Mouse (Mus musculus) midbrain, embryonic 12.5 days (tissue): ENCODE measurements around the gene Npl. TPM values are rescaled to one million over a fixed set of nuclear protein-coding genes. Genes with fewer than 3 reads are reported as not detected.
"Not testable (repeated sequence)": the region's sequence is repeated elsewhere in the genome, so short reads cannot be mapped to it uniquely, and the experiment has no call there.

Source experiments
- ATAC-seq: fragments of 200-750 bp; cut with Nextera tagmentation; 2 replicates; pipeline ENCODE4 v1.8.0; 2017; ENCODE audit warnings: low read depth, moderate TSS enrichment, moderate library complexity; ENCODE audit not compliant: low FRiP score
- H3K27ac ChIP-seq: fragments of 300-500 bp; sonication (generic); replicated peaks from 2 replicates; pipeline ENCODE4 v1.5.1; 2016; ENCODE audit warnings: mild to moderate bottlenecking
- H3K27me3 ChIP-seq: fragments of 300-500 bp; sonication (generic); 2 replicates; pipeline ENCODE4 v1.6.1; 2016; ENCODE audit warnings: mild to moderate bottlenecking
- H3K36me3 ChIP-seq: fragments of 300-500 bp; sonication (generic); 2 replicates; pipeline ENCODE4 v1.6.1; 2016
- H3K4me1 ChIP-seq: fragments of 300-500 bp; sonication (generic); 2 replicates; pipeline ENCODE4 v1.6.1; 2016
- H3K4me2 ChIP-seq: fragments of 300-500 bp; sonication (generic); replicated peaks from 2 replicates; pipeline ENCODE4 v1.6.1; 2016; ENCODE audit warnings: mild to moderate bottlenecking, moderate library complexity
- H3K4me3 ChIP-seq: fragments of 300-500 bp; sonication (generic); 2 replicates; pipeline ENCODE4 v1.5.1; 2016; ENCODE audit warnings: mild to moderate bottlenecking
- H3K9ac ChIP-seq: fragments of 300-500 bp; sonication (generic); replicated peaks from 2 replicates; pipeline ENCODE4 v1.6.1; 2016; ENCODE audit warnings: mild to moderate bottlenecking, moderate library complexity
- H3K9me3 ChIP-seq: fragments of 300-500 bp; sonication (generic); 2 replicates; pipeline ENCODE4 v1.6.1; 2016; ENCODE audit warnings: mild to moderate bottlenecking
- WGBS: fragments of 180-500 bp; shearing (Covaris S2); methylation state at CpG from one replicate; pipeline ENCODE4 v1.1.7; 2016; 5-methylcytosine and 5-hydroxymethylcytosine counted together
- polyA plus RNA-seq: library from polyadenylated mRNA; unstranded; fragments of >200 nt; fragmentation: Nextera tagmentation; extraction: Ambion mirVana; gene quantifications from 2 replicates; pipeline ENCODE4 v1.2.1, GENCODE M21; 2016

The Npl gene
- polyA plus RNA-seq, 1 experiment from 2014 or later = 16.7 TPM

GRCm38 (mm10) chr1:153540753-153541152 is 9.1 kb downstream of the Npl start:
- Histone ChIP-seq H3K36me3 (no peaks in the 10 kb centered on the region), H3K4me3 (no peak overlapping the region), H3K4me2 (no peak overlapping the region), H3K4me1 (peaks cover 24% of the 10 kb centered on the region), H3K27me3 (0 out of 2 replicates have a peak, but pooled peaks cover 3% of the 10 kb centered on the region), H3K9ac (no peak overlapping the region), H3K27ac (peak overlapping the region; percentile 76; the same call in 1 of the 2 replicates), H3K9me3 (no peaks in the 10 kb centered on the region)
- 0 out of 2 replicates have a peak, but pooled peaks have one; percentile 39 for ATAC-seq
- 64% methylated on average over 3 of the region's 3 CpGs for WGBS

- H3K27ac ChIP-seq = peak overlapping the region; percentile 76
- H3K9ac ChIP-seq = peak overlapping the region; percentile 28; the same call in 1 of the 2 replicates
- H3K4me1 ChIP-seq = peaks cover 29% of the 10 kb centered on the region
- WGBS = 32% methylated on average over 9 of the region's 9 CpGs
- 0 out of 2 replicates have a peak, but pooled peaks cover 3% of the 10 kb centered on the region for H3K27me3 ChIP-seq
- peak overlapping the region; percentile 21; the same call in 1 of the 2 replicates for H3K4me2 ChIP-seq
- ATAC-seq = peak; percentile 17; the same call in 1 of the 2 replicates
- no peak overlapping the region for H3K4me3 ChIP-seq
- H3K9me3 ChIP-seq = no peaks in the 10 kb centered on the region
- H3K36me3 ChIP-seq = no peaks in the 10 kb centered on the region
Measured at GRCm38 (mm10) chr1:153539739-153540333, 10.0 kb downstream of the Npl start.

DNA sequence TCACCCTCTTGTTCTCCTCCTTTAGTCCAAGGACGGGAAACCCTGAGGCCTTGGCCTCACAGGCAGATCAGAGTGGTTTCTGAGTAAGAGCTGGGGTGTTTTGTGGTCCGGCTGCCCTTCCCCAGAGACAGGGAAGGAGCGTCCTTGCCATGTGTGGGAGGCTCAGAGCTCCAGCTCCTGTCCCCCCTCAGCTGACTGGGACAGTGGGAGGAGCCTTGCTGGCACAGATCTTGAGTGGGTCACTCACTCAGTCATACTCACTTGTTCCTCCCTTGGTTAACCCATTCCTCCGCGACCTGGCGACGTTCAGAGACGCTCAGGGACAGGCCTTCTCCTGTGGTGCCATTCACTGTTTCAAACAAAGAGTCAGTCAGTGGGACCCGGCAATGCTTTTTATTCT is 14.2 kb downstream of the Npl start:
- Histone ChIP-seq H3K27me3 (no peaks in the 10 kb centered on the region), H3K9me3 (no peaks in the 10 kb centered on the region), H3K4me3 (no peak overlapping the region), H3K27ac (peak overlapping the region; percentile 60), H3K4me2 (no peak overlapping the region), H3K36me3 (no peaks in the 10 kb centered on the region), H3K9ac (no peak overlapping the region), H3K4me1 (peaks cover 31% of the 10 kb centered on the region)
- 28% methylated on average over 9 of the region's 9 CpGs for WGBS
- ATAC-seq = no peak

GRCm38 (mm10) chr1:153532896-153533295 is 16.9 kb downstream of the Npl start:
- not testable (repeated sequence) for H3K27me3 ChIP-seq
- H3K27ac ChIP-seq = peak overlapping the region; percentile 88; the same call in 1 of the 2 replicates
- 84% methylated on average over 3 of the region's 3 CpGs for WGBS

DNA sequence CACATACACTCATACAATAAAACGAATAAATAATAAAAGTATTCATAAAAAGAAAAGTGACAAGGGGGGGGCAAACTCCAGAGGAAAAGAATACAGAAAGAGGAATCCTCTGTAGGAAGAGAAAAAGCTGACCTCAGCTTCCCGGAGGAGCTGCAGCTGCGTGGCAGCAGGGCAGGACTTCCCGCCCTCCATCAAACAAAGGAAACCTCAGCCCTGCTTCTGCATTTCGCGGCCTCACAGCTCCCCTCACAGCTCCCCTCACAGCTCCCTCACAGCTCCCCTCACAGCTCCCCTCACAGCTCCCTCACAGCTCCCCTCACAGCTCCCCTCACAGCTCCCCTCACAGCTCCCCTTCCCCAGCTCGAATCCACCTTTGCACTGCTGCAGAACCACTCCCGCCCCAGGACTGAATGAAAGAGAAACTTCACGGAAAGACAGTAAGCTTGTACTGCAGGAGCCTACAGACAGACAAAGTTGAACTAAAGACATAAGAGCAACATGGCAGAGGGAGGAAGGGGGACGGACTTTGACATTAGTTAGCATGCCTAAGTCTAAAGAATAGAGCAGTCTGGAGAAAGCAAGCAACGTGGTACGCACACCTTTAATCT is 17.5 kb downstream of the Npl start:
- H3K9me3 ChIP-seq = no peaks in the 10 kb centered on the region
- H3K4me1 ChIP-seq = peaks cover 18% of the 10 kb centered on the region
- H3K4me2 ChIP-seq = peak overlapping the region; percentile 38
- H3K36me3 ChIP-seq = no peaks in the 10 kb centered on the region
- ATAC-seq = peak; percentile 70
- no peaks in the 10 kb centered on the region for H3K27me3 ChIP-seq
- peak overlapping the region; percentile 4; the same call in 1 of the 2 replicates for H3K4me3 ChIP-seq
- H3K9ac ChIP-seq = peak overlapping the region; percentile 60
- H3K27ac ChIP-seq = peak overlapping the region; percentile 88
- 12% methylated on average over 12 of the region's 12 CpGs for WGBS

More at GRCm38 (mm10) chr1:153532896-153533295, 16.9 kb downstream of the Npl start:
- not testable (repeated sequence) for H3K36me3 ChIP-seq, H3K4me3 ChIP-seq, H3K9ac ChIP-seq, H3K4me2 ChIP-seq, H3K9me3 ChIP-seq, ATAC-seq
- H3K4me1 ChIP-seq = peaks cover 18% of the 10 kb centered on the region

GRCm38 (mm10) chr1:153531677-153532233 is 18.1 kb downstream of the Npl start:
- H3K4me2 ChIP-seq = peak overlapping the region; percentile 38
- peak overlapping the region; percentile 60; the same call in 1 of the 2 replicates for H3K9ac ChIP-seq
- H3K36me3 ChIP-seq = no peaks in the 10 kb centered on the region
- H3K27me3 ChIP-seq = no peaks in the 10 kb centered on the region
- no peaks in the 10 kb centered on the region for H3K9me3 ChIP-seq
- peak; percentile 60 for ATAC-seq
- WGBS = 20% methylated on average over 9 of the region's 9 CpGs
- H3K4me3 ChIP-seq = no peak overlapping the region
- H3K27ac ChIP-seq = peak overlapping the region; percentile 88
- peaks cover 18% of the 10 kb centered on the region for H3K4me1 ChIP-seq

GRCm38 (mm10) chr1:153522116-153522515 is 27.7 kb downstream of the Npl start:
- no peak overlapping the region for H3K4me3 ChIP-seq
- H3K4me2 ChIP-seq = no peak overlapping the region
- H3K4me1 ChIP-seq = no peaks in the 10 kb centered on the region
- no peak overlapping the region for H3K9ac ChIP-seq
- 56% methylated on average over 3 of the region's 3 CpGs for WGBS
- no peaks in the 10 kb centered on the region for H3K36me3 ChIP-seq
- H3K27ac ChIP-seq = no peak overlapping the region
- no peak for ATAC-seq
- H3K9me3 ChIP-seq = no peaks in the 10 kb centered on the region
- H3K27me3 ChIP-seq = no peaks in the 10 kb centered on the region

DNA sequence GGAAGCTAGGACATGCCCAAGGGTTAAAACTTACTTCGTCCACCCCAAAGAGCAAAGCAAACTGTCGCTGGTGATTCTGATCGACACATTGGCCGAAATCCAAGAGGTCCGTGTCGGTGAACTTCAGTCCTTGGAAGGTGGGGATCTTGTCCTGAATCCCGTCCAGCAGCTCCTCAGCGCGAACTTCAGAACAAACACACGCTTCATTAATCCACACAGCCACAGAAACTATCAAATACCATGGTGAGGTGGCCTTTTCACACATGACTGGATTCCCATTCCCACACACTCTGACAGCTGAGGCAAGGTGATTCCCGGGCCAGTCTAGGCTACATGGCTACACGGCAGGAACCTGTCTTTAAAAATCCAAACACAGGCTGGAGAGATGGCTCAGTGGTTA is 34.5 kb downstream of the Npl start:
- Histone ChIP-seq H3K9ac (no peak overlapping the region), H3K4me2 (no peak overlapping the region), H3K27ac (no peak overlapping the region), H3K36me3 (no peaks in the 10 kb centered on the region), H3K4me3 (no peak overlapping the region), H3K9me3 (no peaks in the 10 kb centered on the region), H3K4me1 (no peaks in the 10 kb centered on the region), H3K27me3 (no peaks in the 10 kb centered on the region)
- ATAC-seq = no peak
- 88% methylated on average over 12 of the region's 12 CpGs for WGBS

DNA sequence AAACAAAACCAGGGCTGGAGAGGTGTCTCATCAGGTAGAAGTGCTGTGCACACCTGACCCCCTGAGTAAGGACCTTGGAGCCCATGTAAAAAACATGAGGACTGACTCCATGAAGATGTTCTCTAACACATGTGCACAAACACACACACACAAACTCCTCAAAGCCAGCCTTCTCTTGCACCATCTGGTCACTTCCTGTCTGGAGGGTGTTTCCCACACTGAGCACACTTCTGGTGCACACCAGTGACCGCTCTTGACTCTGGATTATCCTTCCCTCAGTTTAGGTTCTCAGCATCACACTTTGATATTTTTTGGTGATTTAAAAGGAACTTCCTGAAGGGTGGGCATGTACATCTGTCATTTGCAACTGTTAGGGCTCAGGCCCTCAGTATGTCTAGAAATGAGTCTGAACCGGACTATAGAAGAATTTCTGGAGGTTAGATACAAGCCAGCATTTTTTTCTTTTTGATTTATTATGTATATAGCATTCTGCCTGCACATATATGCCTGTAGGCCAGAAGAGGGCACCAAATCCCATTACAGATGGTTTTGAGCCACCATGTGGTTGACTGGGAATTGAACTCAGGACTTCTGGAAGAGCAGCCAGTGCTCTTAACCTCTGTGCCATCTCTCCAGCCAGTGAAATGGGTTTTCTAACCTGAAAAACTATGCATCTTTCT is 39.4 kb downstream of the Npl start:
- ATAC-seq = no peak
- Histone ChIP-seq H3K4me1 (no peaks in the 10 kb centered on the region), H3K27ac (no peak overlapping the region), H3K4me3 (no peak overlapping the region), H3K9me3 (no peaks in the 10 kb centered on the region), H3K4me2 (no peak overlapping the region), H3K27me3 (no peaks in the 10 kb centered on the region), H3K36me3 (no peaks in the 10 kb centered on the region), H3K9ac (no peak overlapping the region)
- WGBS = 61% methylated on average over 2 of the region's 2 CpGs

- ATAC-seq, H3K27ac ChIP-seq, H3K9ac ChIP-seq, H3K27me3 ChIP-seq, H3K36me3 ChIP-seq, H3K4me2 ChIP-seq, H3K9me3 ChIP-seq, H3K4me1 ChIP-seq, H3K4me3 ChIP-seq: not testable (repeated sequence)
- 60% methylated on average over 8 of the region's 8 CpGs for WGBS
Measured at GRCm38 (mm10) chr1:153509569-153509968, 40.3 kb downstream of the Npl start.

- H3K36me3 ChIP-seq = no peaks in the 10 kb centered on the region
- 84% methylated on average over 6 of the region's 6 CpGs for WGBS
- ATAC-seq = no peak
- no peak overlapping the region for H3K4me2 ChIP-seq
- H3K27ac ChIP-seq = no peak overlapping the region
- H3K4me1 ChIP-seq = no peaks in the 10 kb centered on the region
- no peaks in the 10 kb centered on the region for H3K9me3 ChIP-seq
- H3K9ac ChIP-seq = no peak overlapping the region
- no peaks in the 10 kb centered on the region for H3K27me3 ChIP-seq
- H3K4me3 ChIP-seq = no peak overlapping the region
Measured at GRCm38 (mm10) chr1:153509012-153509411, 40.8 kb downstream of the Npl start.

- Histone ChIP-seq H3K9ac (no peak overlapping the region), H3K4me1 (no peaks in the 10 kb centered on the region), H3K27me3 (no peaks in the 10 kb centered on the region), H3K9me3 (no peaks in the 10 kb centered on the region), H3K36me3 (no peaks in the 10 kb centered on the region), H3K4me2 (no peak overlapping the region), H3K27ac (no peak overlapping the region), H3K4me3 (no peak overlapping the region)
- 78% methylated on average over 6 of the region's 6 CpGs for WGBS
- ATAC-seq = no peak
Measured at GRCm38 (mm10) chr1:153506266-153506665, 43.6 kb downstream of the Npl start.
